Mouse (Mus musculus): ENCODE data around the gene Mctp1. TPM values are rescaled to one million over a fixed set of nuclear protein-coding genes. Genes with fewer than 3 reads are reported as not detected.

Gene Mctp1
- polyA plus RNA-seq, 1 experiment from 2014 or later: 5.9 TPM

- H3K36me3 ChIP-seq (ENCODE audit: control insufficient read depth, insufficient read depth): no peaks in the 10 kb centered on the region
- H3K27me3 ChIP-seq (replicated peaks; ENCODE audit: control insufficient read depth, insufficient read depth, low read length): no peaks in the 10 kb centered on the region
- H3K4me3 ChIP-seq (replicated peaks; ENCODE audit: low read length): no peak overlapping the region
- H3K9ac ChIP-seq (replicated peaks; ENCODE audit: low read depth, low read length): no peak overlapping the region
- H3K4me1 ChIP-seq (replicated peaks; ENCODE audit: control insufficient read depth, insufficient read depth, low read length): no peaks in the 10 kb centered on the region
- H3K4me2 ChIP-seq (ENCODE audit: low read length): no peak overlapping the region
- no peak for ATAC-seq
- no peaks in the 10 kb centered on the region for H3K9me3 ChIP-seq (ENCODE audit: control insufficient read depth, low read length)
- WGBS: 100% methylated on average over 1 of the region's 1 CpGs
- H3K27ac ChIP-seq (ENCODE audit: low read length): no peak overlapping the region
These were observed 678.9 kb downstream of the Mctp1 start for GRCm38 (mm10) chr13:77063221-77063620.

- Histone ChIP-seq H3K9me3 (ENCODE audit: control insufficient read depth, low read length) (no peaks in the 10 kb centered on the region), H3K4me1 (replicated peaks; ENCODE audit: control insufficient read depth, insufficient read depth, low read length) (no peaks in the 10 kb centered on the region), H3K27me3 (replicated peaks; ENCODE audit: control insufficient read depth, insufficient read depth, low read length) (no peaks in the 10 kb centered on the region), H3K36me3 (ENCODE audit: control insufficient read depth, insufficient read depth) (no peaks in the 10 kb centered on the region), H3K4me3 (replicated peaks; ENCODE audit: low read length) (no peak overlapping the region), H3K4me2 (ENCODE audit: low read length) (no peak overlapping the region), H3K27ac (ENCODE audit: low read length) (no peak overlapping the region), H3K9ac (replicated peaks; ENCODE audit: low read depth, low read length) (no peak overlapping the region)
- 93% methylated on average over 1 of the region's 1 CpGs for WGBS
- ATAC-seq: no peak
These were observed 684.5 kb downstream of the Mctp1 start for GRCm38 (mm10) chr13:77068847-77069246.

- H3K27me3 ChIP-seq (replicated peaks; ENCODE audit: control insufficient read depth, insufficient read depth, low read length): no peaks in the 10 kb centered on the region
- no peak overlapping the region for H3K27ac ChIP-seq (ENCODE audit: low read length)
- no peaks in the 10 kb centered on the region for H3K36me3 ChIP-seq (ENCODE audit: control insufficient read depth, insufficient read depth)
- H3K4me2 ChIP-seq (ENCODE audit: low read length): no peak overlapping the region
- no peaks in the 10 kb centered on the region for H3K4me1 ChIP-seq (replicated peaks; ENCODE audit: control insufficient read depth, insufficient read depth, low read length)
- peaks cover under 1% of the 10 kb centered on the region; the same call in 1 of the 2 replicates for H3K9me3 ChIP-seq (ENCODE audit: control insufficient read depth, low read length)
- H3K4me3 ChIP-seq (replicated peaks; ENCODE audit: low read length): no peak overlapping the region
- peak; percentile 57 for ATAC-seq
- no peak overlapping the region for H3K9ac ChIP-seq (replicated peaks; ENCODE audit: low read depth, low read length)
These were observed 687.7 kb downstream of the Mctp1 start for GRCm38 (mm10) chr13:77072030-77072429.

Other genes with a start within 250 kb of the Mctp1 start
- 0.36 and 0.44 TPM in 2 replicates for gene Fam81b, start 79.5 kb upstream of the Mctp1 start, polyA plus RNA-seq (2015; fragmentation: Nextera tagmentation; extraction: Ambion mirVana)

Data from forebrain, embryonic 16.5 days (tissue).